Mouse (Mus musculus) lung, embryonic 14.5 days (tissue): ENCODE measurements around the gene Eif1. TPM values are rescaled to one million over a fixed set of nuclear protein-coding genes. Genes with fewer than 3 reads are reported as not detected.

Experiments used
- ATAC-seq: fragments of 200-750 bp; cut with Nextera tagmentation; 2 replicates; pipeline ENCODE4 v1.8.0; 2017; ENCODE audit warnings: mild to moderate bottlenecking, moderate TSS enrichment, moderate library complexity; ENCODE audit not compliant: insufficient read depth
- DNase-seq: peaks from one replicate; pipeline ENCODE4 v3.0.0-alpha.2; 2015
- H3K27ac ChIP-seq: fragments of 300-500 bp; sonication (generic); 2 replicates; pipeline ENCODE4 v1.5.1; 2014; ENCODE audit warnings: low read depth, mild to moderate bottlenecking, moderate library complexity
- H3K27me3 ChIP-seq: fragments of 300-500 bp; sonication (generic); 2 replicates; pipeline ENCODE4 v1.6.1; 2014; ENCODE audit warnings: low read length, control low read depth; ENCODE audit not compliant: insufficient read depth
- H3K36me3 ChIP-seq: fragments of 300-500 bp; sonication (generic); 2 replicates; pipeline ENCODE4 v1.6.1; 2014; ENCODE audit warnings: control low read depth; ENCODE audit not compliant: insufficient read depth
- H3K4me1 ChIP-seq: fragments of 300-500 bp; sonication (generic); 2 replicates; pipeline ENCODE4 v1.6.1; 2014; ENCODE audit warnings: antibody characterized with exemption, control low read depth; ENCODE audit not compliant: insufficient read depth
- H3K4me2 ChIP-seq: fragments of 300-500 bp; sonication (generic); 2 replicates; pipeline ENCODE4 v1.6.1; 2014; ENCODE audit warnings: mild to moderate bottlenecking
- H3K4me3 ChIP-seq: fragments of 300-500 bp; sonication (generic); 2 replicates; pipeline ENCODE4 v1.5.1; 2014; ENCODE audit warnings: low read depth, low read length
- H3K9ac ChIP-seq: fragments of 300-500 bp; sonication (generic); 2 replicates; pipeline ENCODE4 v1.6.1; 2014
- H3K9me3 ChIP-seq: fragments of 300-500 bp; sonication (generic); 2 replicates; pipeline ENCODE4 v1.6.1; 2016; ENCODE audit warnings: low read depth, low read length, control low read depth
- CTCF ChIP-seq: IDR thresholded peaks from 2 replicates; pipeline ENCODE4 v1.5.1; 2016; ENCODE audit warnings: antibody characterized with exemption, low read depth
- WGBS: fragments of 180-500 bp; shearing (Covaris S2); extraction: QIAGEN DNeasy Blood & Tissue Kit; methylation state at CpG from one replicate; pipeline ENCODE4 v1.1.7; 2014; 5-methylcytosine and 5-hydroxymethylcytosine counted together
- polyA plus RNA-seq: library from polyadenylated mRNA; unstranded; fragments of >200 nt; fragmentation: Nextera tagmentation; extraction: Ambion mirVana; gene quantifications from 2 replicates; pipeline ENCODE4 v1.2.1, GENCODE M21; 2014

The Eif1 gene
- polyA plus RNA-seq, 1 experiment from 2014 or later = 1,908 TPM

GRCm38 (mm10) chr11:100369145-100369544 lies 49.5 kb downstream of the Eif1 start:
- Histone ChIP-seq H3K4me3 (no peak overlapping the region), H3K27me3 (no peaks in the 10 kb centered on the region), H3K9me3 (no peaks in the 10 kb centered on the region), H3K27ac (no peak overlapping the region), H3K4me1 (no peaks in the 10 kb centered on the region), H3K4me2 (no peak overlapping the region), H3K9ac (no peak overlapping the region), H3K36me3 (peaks cover 32% of the 10 kb centered on the region)
- WGBS = 57% methylated on average over 7 of the region's 7 CpGs
- ATAC-seq = no peak
- TF ChIP-seq CTCF = no peak
- no peak for DNase-seq

GRCm38 (mm10) chr11:100369822-100370221 lies 50.1 kb downstream of the Eif1 start:
- Histone ChIP-seq H3K4me2 (no peak overlapping the region), H3K36me3 (peaks cover 35% of the 10 kb centered on the region), H3K27ac (no peak overlapping the region), H3K4me3 (no peak overlapping the region), H3K9ac (no peak overlapping the region), H3K27me3 (no peaks in the 10 kb centered on the region), H3K9me3 (no peaks in the 10 kb centered on the region), H3K4me1 (no peaks in the 10 kb centered on the region)
- 60% methylated on average over 8 of the region's 8 CpGs for WGBS
- ATAC-seq = no peak
- DNase-seq = no peak
- TF ChIP-seq CTCF = no peak

Other genes starting within 250 kb of the Eif1 start
- not detected in 2 replicates for gene Krt32, start 231.7 kb upstream of the Eif1 start, polyA plus RNA-seq
- not detected in 2 replicates for gene Krt35, start 223.6 kb upstream of the Eif1 start, polyA plus RNA-seq
- 0.11 TPM in 1 of 2 replicates, not detected in the other for gene Krt36, start 214.3 kb upstream of the Eif1 start, polyA plus RNA-seq
- gene Krt13, start 198.3 kb upstream of the Eif1 start, polyA plus RNA-seq = 0.27 TPM in 1 of 2 replicates, not detected in the other
- 3.9 and 4.4 TPM in 2 replicates for gene Krt15, start 184.0 kb upstream of the Eif1 start, polyA plus RNA-seq
- 86.7 and 91.0 TPM in 2 replicates for gene Krt19, start 171.2 kb upstream of the Eif1 start, polyA plus RNA-seq
- gene Krt9, start 126.6 kb upstream of the Eif1 start, polyA plus RNA-seq = not detected in 2 replicates
- gene Krt14, start 112.3 kb upstream of the Eif1 start, polyA plus RNA-seq = 0.31 TPM in 1 of 2 replicates, not detected in the other
- not detected in 2 replicates for gene Krt16, start 71.0 kb upstream of the Eif1 start, polyA plus RNA-seq
- 2.1 and 2.9 TPM in 2 replicates for gene Krt17, start 58.9 kb upstream of the Eif1 start, polyA plus RNA-seq
- gene Krt42, start 50.0 kb upstream of the Eif1 start, polyA plus RNA-seq = not detected in 2 replicates
- not detected in 2 replicates for gene Gast, start 14.5 kb downstream of the Eif1 start, polyA plus RNA-seq
- gene Hap1, start 36.2 kb downstream of the Eif1 start, polyA plus RNA-seq = 8.7 and 9.6 TPM in 2 replicates
- gene Jup, start 77.9 kb downstream of the Eif1 start, polyA plus RNA-seq = 88.3 and 93.1 TPM in 2 replicates
- 64.5 and 67.3 TPM in 2 replicates for gene P3h4, start 95.0 kb downstream of the Eif1 start, polyA plus RNA-seq
- gene Fkbp10, start 95.8 kb downstream of the Eif1 start, polyA plus RNA-seq = 135 and 146 TPM in 2 replicates
- 127 and 136 TPM in 2 replicates for gene Nt5c3b, start 121.9 kb downstream of the Eif1 start, polyA plus RNA-seq
- 0.24 and 0.58 TPM in 2 replicates for gene Klhl10, start 122.0 kb downstream of the Eif1 start, polyA plus RNA-seq
- 10.9 and 12.3 TPM in 2 replicates for gene Klhl11, start 152.9 kb downstream of the Eif1 start, polyA plus RNA-seq
- 140 and 146 TPM in 2 replicates for gene Acly, start 208.1 kb downstream of the Eif1 start, polyA plus RNA-seq
- 0.74 and 0.87 TPM in 2 replicates for gene Ttc25, start 225.7 kb downstream of the Eif1 start, polyA plus RNA-seq